14 mouse cellular contexts compared by ENCODE assay signal in genomic region chr1:192380596-192381041, GRCm38 (mm10).
DNase-seq lines count a peak whose midpoint lies in the region; ATAC-seq lines count a peak whose summit lies in the region.
"Had no signal": no experiment of that assay in that cellular context is flagged by ENCODE, and none has a peak within 500 bp of the region (broad histone marks: within the 10 kb centered on the region; RNA-seq: fewer than 3 reads in every experiment).

No protein-coding gene starts in this region.

- no peak for DNase-seq in forebrain, embryonic 10.5 days (ENCODE audit: extremely low spot score, low spot score)
- DNase-seq in left cerebral cortex, postnatal 14 days (ENCODE audit: low spot score in 2 of 2), result peak; percentile 21 to 23
- no peak for DNase-seq in left cerebral cortex, postnatal 10 days (ENCODE audit: extremely low spot score in 1 of 2, low spot score in 2 of 2)
- DNase-seq in brain, adult 2 months (ENCODE audit: low read depth, low spot score), result peak; percentile 95
- DNase-seq in cerebellum, postnatal 25 days, result peak; percentile 85
- DNase-seq in lung, adult 18-20 months, result no peak
- DNase-seq: heart, adult 2 months; heart, postnatal 14 days; kidney, adult 8-10 months; spleen, adult 18-20 months; thymus, adult 18-20 months had no signal

- no peaks in the 10 kb centered on the region for H3K9me3 ChIP-seq in forebrain, embryonic 15.5 days
- H3K9me3 ChIP-seq in forebrain, embryonic 10.5 days, result no peaks in the 10 kb centered on the region
- H3K9me3 ChIP-seq in liver, embryonic 12.5 days (replicated peaks), result no peaks in the 10 kb centered on the region

- H3K4me3 ChIP-seq in forebrain, embryonic 15.5 days, result no peak overlapping the region
- no peak overlapping the region for H3K4me3 ChIP-seq in forebrain, embryonic 10.5 days
- H3K4me3 ChIP-seq in liver, embryonic 12.5 days, result no peak overlapping the region
- H3K4me3 ChIP-seq: heart, adult 2 months had no signal

- 32% methylated on average over 5 of the region's 5 CpGs for WGBS in forebrain, embryonic 15.5 days
- WGBS in forebrain, embryonic 10.5 days, result 66% methylated on average over 5 of the region's 5 CpGs
- WGBS in liver, embryonic 12.5 days (ENCODE audit: insufficient replicate concordance), result 58% methylated on average over 5 of the region's 5 CpGs

- ATAC-seq in forebrain, embryonic 15.5 days (replicated peaks), result peak; percentile 63
- ATAC-seq in liver, embryonic 12.5 days, result no peak

- peak overlapping the region; percentile 31; the same call in 1 of the 2 replicates for H3K27ac ChIP-seq in forebrain, embryonic 15.5 days (replicated peaks)
- no peak overlapping the region for H3K27ac ChIP-seq in forebrain, embryonic 10.5 days
- H3K27ac ChIP-seq in liver, embryonic 12.5 days, result no peak overlapping the region
- H3K27ac ChIP-seq: heart, adult 2 months had no signal

- H3K4me2 ChIP-seq in forebrain, embryonic 15.5 days (replicated peaks), result no peak overlapping the region
- no peak overlapping the region for H3K4me2 ChIP-seq in liver, embryonic 12.5 days
- H3K4me2 ChIP-seq: liver, embryonic 11.5 days had no signal

- no peaks in the 10 kb centered on the region for H3K27me3 ChIP-seq in forebrain, embryonic 15.5 days
- no peaks in the 10 kb centered on the region for H3K27me3 ChIP-seq in forebrain, embryonic 10.5 days (ENCODE audit: poor library complexity, severe bottlenecking)
- H3K27me3 ChIP-seq in liver, embryonic 12.5 days (replicated peaks), result peaks cover 9% of the 10 kb centered on the region; the same call in 1 of the 2 replicates

- H3K4me1 ChIP-seq in forebrain, embryonic 15.5 days, result peaks cover 11% of the 10 kb centered on the region
- H3K4me1 ChIP-seq in forebrain, embryonic 10.5 days, result no peaks in the 10 kb centered on the region
- H3K4me1 ChIP-seq in liver, embryonic 12.5 days, result no peaks in the 10 kb centered on the region

- intact Hi-C loops in left cerebral cortex, postnatal 14 days (cut with DNase I), result no loop called here
- intact Hi-C loops in left cerebral cortex, postnatal 10 days (cut with DNase I), result no loop called here

- H3K36me3 ChIP-seq in forebrain, embryonic 15.5 days, result no peaks in the 10 kb centered on the region
- no peaks in the 10 kb centered on the region for H3K36me3 ChIP-seq in forebrain, embryonic 10.5 days (replicated peaks)
- H3K36me3 ChIP-seq in liver, embryonic 12.5 days, result no peaks in the 10 kb centered on the region

- H3K9ac ChIP-seq in forebrain, embryonic 15.5 days (replicated peaks), result no peak overlapping the region
- H3K9ac ChIP-seq in liver, embryonic 12.5 days, result no peak overlapping the region

Comparison
In these comparisons a context has a peak if more than half of its experiments do, and no peak if none do; other contexts are left out.
1. DNase-seq: peak in left cerebral cortex, postnatal 14 days (2 of 2), brain, adult 2 months (single experiment) and cerebellum, postnatal 25 days (2 of 2); none in forebrain, embryonic 10.5 days (single experiment), left cerebral cortex, postnatal 10 days (0 of 2) and lung, adult 18-20 months (0 of 2).